Mouse (Mus musculus) gastrocnemius, adult 18-20 months (tissue): ENCODE measurements around the gene Eif3l. TPM values are rescaled to one million over a fixed set of nuclear protein-coding genes. Genes with fewer than 3 reads are reported as not detected.
A peak's percentile ranks its signal among the peaks of the same experiment; 100 is the strongest.

ENCODE experiments used
- DNase-seq: peaks from one replicate; pipeline ENCODE4 v3.0.0; 2021; ENCODE audit warnings: low spot score
- total RNA-seq, 2 experiments: library from RNA; stranded (reverse); gene quantifications; 2 replicates each; pipeline ENCODE4 v1.2.3; 2021

The Eif3l gene
- total RNA-seq, 2 experiments from 2014 or later = 52.6 to 54.1 TPM

DNA sequence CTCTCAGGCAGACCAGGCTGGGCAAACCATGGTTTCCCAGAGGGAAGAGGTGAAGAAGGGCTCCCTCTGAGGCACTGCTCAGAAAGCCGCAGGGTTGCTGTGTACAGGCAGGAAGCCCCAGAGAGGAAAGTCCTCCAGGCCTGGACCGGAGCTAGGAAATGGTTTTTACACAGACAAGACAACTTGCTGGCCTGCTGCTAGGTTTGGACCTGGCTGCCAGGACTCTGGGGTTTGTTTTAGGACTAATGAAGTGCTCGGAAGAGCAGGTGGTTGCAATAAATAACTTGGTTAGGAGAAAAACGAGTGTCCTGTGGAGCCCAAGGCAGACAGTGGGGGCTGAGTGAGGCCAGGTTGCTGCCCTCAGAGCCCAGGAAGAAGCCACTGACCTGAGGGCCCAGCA lies 26.8 kb upstream of the Eif3l start:
- no peak for DNase-seq

DNA sequence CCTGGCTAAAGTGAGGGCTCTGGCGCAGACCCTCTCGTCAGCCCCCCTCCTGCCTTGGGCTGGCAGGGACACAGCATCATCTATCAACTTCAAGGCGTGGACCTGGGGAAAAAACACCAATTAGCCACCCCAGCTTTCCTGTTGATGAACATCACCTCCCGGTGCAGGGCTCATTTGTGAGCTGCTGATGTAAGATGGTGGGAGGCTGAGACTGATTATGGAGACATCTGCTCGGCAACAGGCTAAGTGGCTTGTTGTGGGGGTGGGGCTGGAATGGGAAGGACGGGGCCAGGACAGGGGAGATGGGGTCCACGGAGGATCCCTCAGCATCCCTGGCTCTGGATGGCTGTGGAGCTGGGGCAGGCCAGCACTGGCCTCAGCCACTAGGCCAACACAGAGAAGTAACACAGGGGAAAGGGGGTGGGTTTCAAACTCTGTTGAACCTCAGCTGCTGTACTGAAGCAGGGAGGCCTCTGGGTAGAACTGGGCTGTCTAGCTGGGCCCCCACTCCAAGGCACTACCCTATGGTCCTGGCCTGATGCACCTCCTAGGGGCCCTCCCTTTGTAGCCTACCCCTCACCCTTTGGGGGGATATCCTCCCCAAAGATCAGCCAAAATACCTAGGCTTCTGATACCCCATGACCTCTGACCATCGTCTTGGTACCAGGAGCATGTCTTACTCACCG lies 24.7 kb upstream of the Eif3l start:
- no peak for DNase-seq

DNA sequence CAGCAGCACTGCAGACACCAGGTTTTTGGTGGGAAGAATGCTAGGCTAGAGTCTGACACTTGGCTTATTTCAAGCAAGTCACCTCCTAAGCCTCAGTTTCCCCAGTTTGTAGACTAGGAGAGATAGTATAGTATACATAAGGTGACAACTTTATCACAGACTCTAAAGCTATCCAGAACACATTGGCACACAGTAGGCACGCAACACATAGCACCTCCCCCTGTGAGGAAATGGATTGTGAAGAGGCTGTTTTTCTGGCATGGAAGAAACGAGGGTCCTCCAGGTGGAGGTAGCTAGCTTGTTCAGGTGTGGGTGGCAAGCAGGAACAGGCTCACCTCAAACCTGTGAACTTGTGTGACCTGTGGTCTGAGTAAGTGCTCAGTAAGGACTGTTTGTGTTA lies 24.0 kb upstream of the Eif3l start:
- no peak for DNase-seq

DNA sequence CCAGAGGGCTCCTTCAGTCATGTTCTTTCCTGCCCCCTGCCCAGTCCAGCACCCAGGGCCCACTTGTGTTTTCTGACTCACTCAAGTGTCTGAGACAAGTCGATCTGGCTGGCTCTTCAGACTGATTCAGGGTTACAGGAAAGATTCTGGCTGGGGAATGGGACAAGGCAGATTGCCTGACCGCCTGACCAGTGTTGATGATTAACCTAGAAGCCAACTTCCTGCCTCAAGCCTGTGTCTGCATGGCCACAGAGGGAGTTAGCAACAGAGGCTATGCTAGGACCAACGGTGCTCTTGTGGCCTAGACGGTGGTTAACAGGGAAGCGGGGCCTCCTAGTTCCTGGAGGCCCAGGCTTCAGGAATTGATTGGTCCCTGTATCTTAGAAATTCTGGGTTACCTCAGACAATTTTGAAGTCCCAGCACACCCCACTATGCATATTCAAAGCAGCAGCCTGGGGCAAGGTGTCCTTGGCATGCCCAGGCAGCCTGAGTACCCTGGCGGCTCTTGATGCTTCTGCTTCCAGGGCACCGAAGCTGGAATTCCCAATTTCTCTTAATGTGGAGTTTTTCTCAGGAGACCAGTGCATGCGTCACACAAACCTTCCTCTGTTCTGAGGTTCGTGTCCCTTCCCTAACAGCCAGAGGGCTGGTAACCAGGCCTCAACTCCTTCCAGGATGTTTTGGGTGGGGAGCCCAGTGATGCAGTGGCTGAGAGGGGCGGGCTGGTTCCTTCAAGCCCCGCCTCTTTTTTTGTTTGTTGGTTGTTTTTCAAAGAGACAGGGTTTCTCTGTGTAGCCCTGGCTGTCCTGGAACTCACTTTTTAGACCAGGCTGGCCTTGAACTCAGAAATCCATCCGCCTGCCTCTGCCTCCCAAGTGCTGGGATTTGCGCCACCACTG lies 23.3 kb upstream of the Eif3l start:
- DNase-seq = peak; percentile 21

DNA sequence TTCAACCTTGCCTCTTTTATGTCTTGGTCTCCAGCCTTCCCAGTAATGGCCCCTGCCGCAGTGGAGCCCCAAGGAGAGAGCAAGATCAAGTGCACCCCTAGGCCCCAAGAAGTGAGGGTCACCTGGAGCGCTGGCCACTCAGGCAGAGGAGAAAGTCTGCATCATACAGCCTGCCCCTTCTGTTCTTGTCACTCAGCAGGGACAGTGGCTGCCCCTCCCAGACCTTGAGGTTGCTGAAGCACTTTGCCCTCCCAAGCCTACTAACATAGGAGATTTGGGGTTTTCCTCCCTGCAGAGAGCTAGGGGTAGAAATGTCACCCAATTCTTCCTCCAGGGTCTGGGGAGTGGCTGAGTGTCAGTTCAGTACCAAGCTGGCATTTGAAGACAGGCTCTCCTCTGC lies 22.6 kb upstream of the Eif3l start:
- DNase-seq = no peak

DNA sequence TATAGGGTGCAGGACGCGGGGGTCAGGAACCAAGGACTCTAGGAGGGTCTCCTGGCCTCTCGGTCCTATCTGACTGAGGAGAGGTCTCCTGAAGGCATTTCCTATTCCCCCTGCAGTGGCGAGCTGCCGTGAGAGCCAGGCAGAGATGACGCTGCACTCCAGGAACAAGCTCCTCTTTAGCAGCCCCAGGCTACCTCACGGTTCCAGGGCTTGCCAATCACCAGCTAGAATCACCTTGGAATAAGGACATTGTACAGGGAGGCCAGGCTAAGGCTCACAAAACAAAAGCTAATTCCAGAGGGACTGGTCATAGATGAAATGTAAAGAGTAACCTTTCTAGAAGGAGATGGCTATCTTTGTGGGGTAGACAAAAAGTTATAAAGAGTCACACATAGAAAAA lies 18.4 kb upstream of the Eif3l start:
- DNase-seq = no peak

DNA sequence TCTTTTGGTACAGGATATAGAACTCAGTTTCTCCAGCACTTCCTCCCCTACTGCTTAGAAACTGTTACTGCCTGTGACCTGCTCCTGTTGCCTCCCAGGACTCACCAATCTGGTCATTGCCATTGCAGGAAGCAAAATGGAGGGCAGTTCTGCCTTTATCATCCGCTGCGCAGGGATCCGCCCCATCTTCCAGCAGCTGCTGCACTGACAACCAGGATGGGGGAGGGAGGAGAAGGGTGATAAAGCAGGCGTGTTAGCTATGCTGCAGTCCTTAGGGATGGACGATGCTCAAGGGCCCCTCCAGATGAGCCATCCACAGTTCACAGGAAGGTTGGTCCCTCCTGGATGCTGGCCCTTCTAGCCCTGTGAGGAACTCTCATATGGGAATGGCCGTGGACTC lies 17.1 kb upstream of the Eif3l start:
- DNase-seq = no peak

DNA sequence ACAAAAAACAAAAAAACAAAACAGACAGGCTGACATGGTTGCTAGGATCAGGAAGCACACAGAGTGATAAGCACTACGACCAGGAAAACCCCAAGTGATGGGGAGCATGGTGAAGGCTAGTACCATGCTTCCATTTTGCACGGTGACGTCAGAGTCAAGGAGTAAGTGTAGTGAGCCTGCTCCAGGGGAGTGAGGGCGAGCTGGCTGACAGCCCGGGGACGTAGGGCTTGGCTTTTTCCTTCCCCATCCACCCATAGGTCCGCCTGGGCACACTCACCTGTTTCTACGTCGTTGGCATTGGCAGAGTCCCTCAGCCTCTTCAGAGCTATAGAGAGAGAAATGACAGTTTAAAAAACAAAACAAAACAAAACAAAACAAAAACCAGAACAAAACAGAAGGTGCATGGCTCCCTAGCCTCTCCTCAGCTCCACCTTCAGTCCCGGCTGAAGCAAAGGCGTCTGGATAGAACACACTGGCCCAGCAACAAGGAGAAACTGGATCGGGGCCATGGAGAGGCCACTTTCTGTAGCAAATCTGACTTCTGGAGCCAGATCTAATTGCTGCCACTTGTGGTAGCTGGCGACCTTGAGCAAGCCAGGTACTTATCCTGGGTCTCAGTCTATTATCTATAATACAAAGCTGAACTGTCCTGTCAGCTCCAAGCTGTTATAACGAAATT lies 14.0 kb upstream of the Eif3l start:
- no peak for DNase-seq

DNA sequence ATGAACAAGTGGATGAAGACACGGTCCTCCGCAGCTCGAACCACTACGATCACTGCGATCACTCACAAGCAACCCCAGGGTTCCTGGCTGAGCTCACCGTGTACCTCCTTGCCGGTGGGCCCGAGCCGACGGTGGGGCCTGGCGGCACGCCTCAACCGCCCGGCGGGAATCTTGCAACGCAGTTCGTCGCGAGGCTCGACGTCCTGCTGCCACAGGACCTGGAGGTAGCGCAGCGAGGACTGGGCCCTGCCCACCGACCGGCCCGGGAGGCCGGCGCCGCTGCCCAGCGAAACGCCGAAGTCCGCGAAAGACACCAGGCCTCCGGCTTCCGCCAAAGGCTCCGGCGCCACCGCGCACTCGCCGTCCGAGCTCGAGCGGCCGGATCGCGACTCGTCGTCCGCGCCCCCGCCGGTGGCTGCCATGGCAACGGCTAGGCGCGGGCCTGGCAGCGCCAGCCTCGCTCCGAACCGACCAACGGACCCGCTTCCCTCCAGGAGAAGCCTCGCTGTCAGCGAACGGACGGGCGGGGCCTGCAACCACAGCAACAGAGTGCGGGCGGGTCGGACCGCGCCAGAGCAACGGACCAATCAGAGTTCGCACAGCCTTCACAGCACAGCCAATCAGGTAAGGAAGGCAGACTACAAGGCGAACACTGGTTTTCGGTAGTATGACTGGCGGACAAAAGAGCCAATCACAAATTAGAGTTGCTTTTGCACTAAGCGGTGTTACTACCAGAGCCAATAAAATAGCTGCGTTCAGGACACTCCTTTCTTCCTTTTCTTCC lies 12.4 kb upstream of the Eif3l start, which contains the start of gene Ankrd54:
TSS of gene Ankrd54 (minus strand) at position 518 of the 784 bp plus-strand sequence.
- peak; percentile 99 for DNase-seq

DNA sequence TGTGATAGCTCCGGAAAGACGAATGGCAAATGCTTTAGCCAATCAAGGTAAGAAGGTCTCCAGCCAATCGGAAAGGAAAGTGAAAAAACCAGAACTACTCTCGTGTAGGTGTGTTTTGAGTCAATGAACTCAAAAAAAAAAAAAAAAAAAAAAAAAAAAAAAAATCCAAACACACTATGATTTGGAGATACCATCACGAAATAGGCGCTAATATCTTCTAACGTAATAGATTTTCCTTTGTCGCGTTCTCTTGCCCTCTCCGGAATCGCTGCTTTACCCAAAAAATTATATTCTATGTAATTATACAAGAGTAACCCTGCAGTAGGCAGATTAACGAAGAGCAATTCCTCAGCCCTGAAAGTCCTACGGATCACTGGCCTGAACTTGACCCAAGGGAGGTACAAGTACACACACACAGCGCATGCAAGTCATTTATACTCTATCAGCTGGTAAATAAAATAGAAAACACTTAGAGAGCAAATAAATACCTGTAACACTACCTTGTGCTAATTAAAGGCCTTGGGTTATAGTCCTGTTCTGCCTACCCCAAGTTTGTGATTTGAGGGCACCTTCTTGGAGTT lies 11.7 kb upstream of the Eif3l start:
- no peak for DNase-seq

DNA sequence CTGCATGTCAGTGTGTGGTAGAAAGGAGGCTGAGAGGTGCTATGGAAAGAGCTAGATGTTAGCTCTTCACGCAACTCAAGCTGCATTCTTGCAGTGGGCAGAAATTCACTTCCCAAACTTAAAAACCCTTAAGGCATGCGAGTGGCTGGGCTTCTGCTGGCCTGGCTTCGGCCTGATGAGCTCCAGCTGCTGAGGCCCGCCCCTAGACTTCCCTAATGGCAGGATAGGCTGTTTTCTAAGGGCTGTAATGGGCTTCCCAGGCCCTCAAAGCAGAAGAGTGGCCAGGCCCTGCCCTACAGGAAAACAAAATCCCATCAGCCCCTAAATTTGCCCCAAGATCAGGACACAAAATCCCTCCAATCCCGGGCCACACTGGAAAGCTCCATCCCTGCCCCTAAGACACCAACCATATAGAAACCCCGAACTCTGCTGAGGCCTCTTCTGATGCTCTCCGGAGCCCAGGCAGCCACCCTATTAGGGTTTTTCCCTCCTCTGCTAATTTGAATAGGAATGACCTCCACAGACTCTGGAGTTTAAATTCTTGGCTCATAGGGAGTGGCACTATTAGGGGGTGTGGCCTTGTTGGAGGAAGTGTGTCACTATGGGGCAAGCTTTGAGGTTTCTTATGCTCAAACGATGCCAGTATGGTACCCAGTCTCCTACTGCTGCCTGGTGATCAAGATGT lies 9.8 kb upstream of the Eif3l start:
- DNase-seq = no peak

DNA sequence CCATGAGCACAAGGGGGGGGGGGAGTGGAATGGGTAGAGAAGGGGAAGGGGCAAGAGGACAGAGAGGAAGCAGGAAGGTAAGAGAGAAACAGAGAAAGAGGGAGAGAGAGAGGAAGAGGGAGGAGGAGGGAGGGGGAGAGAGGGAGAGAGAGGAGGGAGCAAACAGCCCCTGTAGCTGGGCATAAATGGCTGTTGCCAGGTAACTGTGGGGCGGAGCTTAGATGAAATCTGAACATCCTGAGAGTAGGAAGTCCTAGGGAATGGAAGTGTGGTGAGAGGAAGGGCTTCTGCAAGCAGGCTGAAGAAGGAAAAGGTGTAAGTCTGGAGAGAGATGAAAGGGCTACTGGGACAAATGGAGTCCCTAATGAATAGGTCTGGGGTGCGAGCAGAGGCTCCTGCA lies 8.7 kb upstream of the Eif3l start:
- DNase-seq = no peak

DNA sequence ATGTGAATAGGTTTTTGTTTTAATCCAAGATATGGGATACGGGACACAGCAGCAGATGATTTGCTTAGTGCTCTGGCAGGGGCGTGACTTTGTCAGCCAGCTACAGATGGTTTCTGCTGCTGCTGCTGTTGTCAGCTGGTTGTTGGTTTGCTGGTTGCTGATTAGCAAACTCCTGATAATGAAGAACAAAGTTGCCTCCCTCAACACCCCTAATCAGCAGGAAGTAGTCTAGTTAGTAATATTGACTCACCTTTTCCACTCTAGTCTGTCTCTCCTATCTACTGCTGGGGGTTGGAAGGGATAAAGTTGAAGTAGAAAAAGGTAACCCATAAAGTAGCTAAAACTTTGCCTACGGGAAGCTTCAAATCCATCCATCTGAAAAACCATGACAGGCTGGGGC lies 7.3 kb upstream of the Eif3l start:
- no peak for DNase-seq

DNA sequence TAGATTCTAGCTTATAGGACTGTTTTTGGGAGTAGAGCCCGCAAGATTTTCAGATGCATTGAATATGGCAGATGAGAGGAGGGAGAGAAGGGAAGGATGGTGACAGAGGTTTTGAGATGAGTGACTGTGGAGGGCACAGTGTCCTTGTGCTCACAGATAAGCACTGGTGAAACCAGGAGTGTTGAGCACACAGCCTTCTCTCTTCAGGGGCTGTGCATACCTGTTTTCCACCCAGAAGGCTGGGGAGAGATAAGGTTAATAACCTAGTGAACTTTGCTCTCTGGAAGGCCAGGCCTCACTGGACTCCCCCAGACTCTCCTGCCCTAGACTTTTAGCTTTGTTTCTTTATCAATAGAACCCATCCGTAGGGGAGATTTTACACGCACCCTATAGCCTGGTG lies 6.6 kb upstream of the Eif3l start:
- DNase-seq = no peak

DNA sequence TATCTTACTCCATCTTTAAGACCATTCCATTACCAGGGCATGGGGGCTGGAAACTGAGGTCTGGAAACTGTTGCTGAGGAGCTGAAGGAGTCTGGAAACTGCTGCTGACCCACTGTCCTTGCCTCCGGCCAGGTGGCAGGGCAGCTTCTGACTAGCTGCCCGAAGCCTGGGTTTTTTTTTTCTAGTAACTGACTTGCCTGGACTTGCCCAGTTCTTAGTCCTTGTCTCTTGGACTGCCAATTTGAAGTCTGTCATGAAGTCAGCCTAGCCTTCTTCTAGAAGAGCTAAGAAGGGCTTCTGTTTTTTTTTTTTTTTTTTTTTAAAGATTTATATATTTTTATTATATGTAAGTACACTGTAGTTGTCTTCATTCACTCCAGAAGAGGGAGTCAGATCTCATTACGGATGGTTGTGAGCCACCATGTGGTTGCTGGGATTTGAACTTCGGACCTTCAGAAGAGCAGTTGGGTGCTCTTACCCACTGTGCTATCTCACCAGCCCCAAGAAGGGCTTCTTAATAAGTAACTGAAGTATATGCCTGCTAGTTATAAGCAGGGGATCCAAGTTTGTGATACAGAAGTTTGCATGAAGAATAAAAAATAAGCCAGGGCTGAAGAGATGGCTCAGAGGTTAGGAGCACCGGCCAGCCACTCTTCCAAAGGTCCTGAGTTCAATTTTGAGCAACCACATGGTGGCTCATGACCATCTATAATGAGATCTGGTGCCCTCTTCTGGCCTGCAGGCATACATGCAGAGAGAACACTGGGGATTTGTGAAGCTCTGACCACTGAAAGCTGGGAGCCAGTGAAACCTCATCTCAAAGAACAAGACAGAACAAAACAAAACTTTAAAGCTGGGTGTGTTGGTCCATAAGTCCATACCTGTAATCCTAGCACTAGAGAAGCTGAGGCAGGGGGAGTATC lies 3.6 kb upstream of the Eif3l start:
- DNase-seq = peak; percentile 44

DNA sequence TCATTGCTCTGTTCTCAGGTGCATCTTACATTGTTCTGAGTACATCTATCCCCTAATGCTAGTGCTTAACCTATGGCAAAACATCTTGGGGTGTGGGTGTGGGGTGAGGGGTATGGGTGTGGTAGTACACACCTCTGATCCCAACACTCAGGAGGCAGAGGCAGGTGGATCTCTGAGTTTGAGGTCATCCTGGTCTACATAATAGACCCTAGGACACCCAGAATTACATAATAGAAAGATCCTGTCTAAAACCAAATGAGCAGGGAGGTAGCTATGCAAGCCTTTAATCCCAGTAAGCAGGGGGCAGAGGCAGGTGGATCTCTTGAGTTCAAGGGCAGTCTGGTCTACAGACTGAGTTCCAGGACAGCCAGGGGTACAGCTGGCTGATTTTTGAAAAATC lies 1.2 kb upstream of the Eif3l start:
- DNase-seq = no peak

DNA sequence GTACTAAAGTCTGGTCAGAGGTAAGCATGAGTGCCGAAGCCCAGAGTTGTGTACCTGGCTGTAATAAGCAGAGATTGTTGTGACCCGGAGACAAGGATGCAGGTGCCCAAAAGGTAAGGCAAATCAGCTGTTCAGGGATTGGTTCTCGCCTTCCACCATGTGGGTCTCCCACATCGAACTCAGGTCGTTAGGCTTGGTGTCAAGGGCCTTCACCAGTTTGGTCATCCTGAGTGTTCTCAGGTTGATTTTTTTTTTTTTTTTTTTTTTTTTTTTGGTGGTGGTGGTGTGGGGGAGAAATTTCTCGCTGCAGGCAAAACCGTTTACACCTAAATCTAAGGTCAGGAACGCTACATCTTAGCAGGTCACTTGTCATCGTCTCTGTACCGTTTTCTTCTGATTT lies 533 bp upstream of the Eif3l start:
- DNase-seq = no peak

DNA sequence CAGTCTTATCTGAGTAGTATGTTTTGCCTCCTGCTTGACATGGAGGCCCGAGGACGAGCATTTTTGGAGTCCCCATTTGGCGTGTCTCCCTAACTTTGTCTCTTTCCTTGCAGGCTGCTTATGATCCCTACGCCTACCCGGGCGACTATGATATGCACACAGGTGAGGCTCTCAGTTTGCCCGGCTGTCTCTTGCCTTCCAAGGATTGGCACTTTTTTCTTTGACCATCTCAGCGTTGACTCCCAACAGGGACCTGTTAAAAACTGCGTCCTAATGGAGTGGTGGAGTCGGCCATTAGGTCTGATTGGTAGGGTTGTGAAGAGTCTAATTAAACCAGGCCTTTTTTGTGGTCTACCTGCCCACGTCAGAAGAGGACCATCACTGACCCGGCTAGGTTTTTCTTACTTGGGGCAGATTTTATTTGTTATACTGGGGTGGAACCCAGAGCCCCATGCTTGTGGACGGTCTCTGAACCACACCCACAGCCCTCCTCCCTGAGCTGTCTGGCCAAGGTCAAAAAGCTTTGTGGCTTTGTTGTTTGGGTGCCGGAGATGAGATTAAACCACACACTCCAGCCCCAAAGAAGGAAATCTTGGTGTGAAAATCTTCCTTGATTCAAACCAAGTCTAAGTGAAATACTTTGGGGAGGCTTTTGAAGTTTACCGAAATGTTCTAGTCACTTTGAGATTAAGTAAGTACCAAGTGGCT lies 833 bp downstream of the Eif3l start:
- DNase-seq = no peak

DNA sequence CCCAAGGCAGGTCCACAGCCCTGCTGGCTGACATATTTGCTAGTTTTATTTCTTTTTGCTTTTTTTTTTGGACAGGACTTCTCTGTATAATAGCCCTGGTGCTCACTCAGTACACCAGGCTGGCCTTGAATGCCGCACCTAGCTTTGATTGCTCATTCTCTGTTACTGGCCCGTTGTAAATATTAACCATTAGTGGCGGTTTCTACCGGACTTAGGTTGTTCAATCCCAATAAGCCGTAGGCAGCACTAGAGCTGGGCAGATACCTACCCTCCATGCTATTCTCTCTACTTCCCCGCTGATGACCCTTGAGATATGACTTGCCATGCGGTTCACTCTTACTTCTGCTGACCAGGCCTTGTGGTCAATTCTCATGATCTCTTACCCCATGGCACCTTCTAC lies 4.6 kb downstream of the Eif3l start:
- no peak for DNase-seq
